Mouse (Mus musculus): ENCODE measurements around the gene Slc45a2. TPM values are rescaled to one million over a fixed set of nuclear protein-coding genes. Genes with fewer than 3 reads are reported as not detected.

Slc45a2 gene
- polyA plus RNA-seq, 1 experiment from 2014 or later, result 0.04 TPM

DNA sequence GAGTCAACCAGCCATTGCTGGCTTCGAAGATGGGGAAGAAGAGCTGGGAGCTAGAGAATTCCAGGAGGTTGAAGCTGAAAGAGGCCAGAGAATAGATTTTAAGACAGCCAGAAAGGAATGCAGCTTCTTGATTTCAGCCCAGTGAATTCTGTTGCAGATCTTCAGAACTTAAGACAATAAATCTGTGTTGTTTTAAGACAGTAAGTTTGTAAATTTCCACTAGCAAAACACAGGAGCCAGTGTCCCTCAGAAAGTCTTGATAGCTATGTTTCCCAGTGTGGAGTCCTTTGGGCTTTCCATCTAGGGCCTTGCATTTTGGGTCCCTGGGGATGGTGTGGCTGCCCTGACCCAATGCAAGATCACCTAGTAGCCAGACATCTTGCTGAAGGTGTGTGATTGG is 62.4 kb downstream of the Slc45a2 start:
- Histone ChIP-seq H3K9ac (ENCODE audit: low read depth, low read length) (no peak overlapping the region), H3K4me1 (replicated peaks; ENCODE audit: insufficient read depth, low read length) (peaks cover 17% of the 10 kb centered on the region; the same call in 1 of the 2 replicates), H3K4me3 (replicated peaks; ENCODE audit: low read depth, low read length) (no peak overlapping the region), H3K4me2 (ENCODE audit: low read length) (no peak overlapping the region), H3K27ac (0 out of 2 replicates have a peak overlapping the region, but pooled peaks have one; percentile 25), H3K27me3 (ENCODE audit: insufficient read depth, low read length) (no peaks in the 10 kb centered on the region), H3K36me3 (ENCODE audit: insufficient read depth, low read length) (no peaks in the 10 kb centered on the region), H3K9me3 (replicated peaks; ENCODE audit: low read length) (no peaks in the 10 kb centered on the region)
- peak; percentile 53 for DNase-seq (ENCODE audit: low spot score)
- 69% methylated on average over 1 of the region's 1 CpGs for WGBS
- no peak for ATAC-seq (replicated peaks; ENCODE audit: low FRiP score, low read depth)
- no peak for TF ChIP-seq CTCF (IDR thresholded peaks at IDR 0.05; ENCODE audit: low read depth)

- 13% methylated on average over 2 of the region's 2 CpGs for WGBS
- no peak overlapping the region for H3K9ac ChIP-seq (ENCODE audit: low read depth, low read length)
Observed at GRCm38 (mm10) chr15:11064160-11064557, 63.6 kb downstream of the Slc45a2 start.

DNA sequence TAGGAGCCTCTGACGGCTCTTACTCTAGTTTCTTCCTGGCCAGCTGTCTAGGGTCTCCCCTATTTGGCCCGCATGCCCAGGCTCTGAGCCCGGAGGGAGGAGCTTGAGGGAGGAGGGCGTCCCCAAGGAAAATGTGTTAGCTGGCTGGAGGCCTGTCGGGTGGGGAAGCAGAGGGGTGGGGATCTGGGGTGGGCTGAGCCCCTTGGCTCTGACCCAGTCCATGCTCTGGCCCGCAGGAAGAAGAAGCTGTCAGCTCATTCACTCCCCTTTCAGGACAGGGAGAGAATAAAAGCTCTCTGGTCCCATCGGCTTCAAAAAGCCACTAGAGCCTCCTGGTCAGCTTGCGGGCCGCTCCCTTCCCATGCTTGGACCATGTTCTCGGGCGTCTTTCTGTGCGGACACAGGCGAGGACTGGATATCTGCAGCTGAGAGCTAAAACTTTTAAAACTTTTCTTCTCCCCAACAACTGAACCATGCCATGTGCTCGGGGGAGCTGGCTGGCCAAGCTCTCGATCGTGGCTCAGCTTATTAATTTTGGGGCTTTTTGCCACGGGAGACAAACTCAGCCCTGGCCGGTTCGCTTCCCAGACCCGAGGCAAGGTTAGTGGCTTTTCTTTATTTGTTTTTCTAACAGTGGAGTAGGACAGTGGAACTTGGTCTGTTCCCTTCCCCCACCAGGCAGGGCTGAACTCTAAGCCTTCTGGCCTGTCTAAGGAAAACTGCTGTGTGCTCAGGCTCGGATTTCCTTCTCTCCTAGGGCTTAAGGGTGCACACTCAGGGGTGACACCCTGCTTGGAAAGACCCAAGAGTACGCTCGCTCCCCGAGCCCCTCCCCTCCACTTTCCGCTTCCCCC is 64.3 kb downstream of the Slc45a2 start, which contains the start of gene Adamts12:
Gene Adamts12 (plus strand): TSS at position 233 of the 854 bp plus-strand sequence.
- DNase-seq (ENCODE audit: low spot score), result peak; percentile 92
- Histone ChIP-seq H3K4me2 (ENCODE audit: low read length) (peak within 1 kb of the TSS; percentile 75), H3K27me3 (ENCODE audit: insufficient read depth, low read length) (no peaks in the 10 kb centered on the region), H3K4me1 (replicated peaks; ENCODE audit: insufficient read depth, low read length) (peaks cover 17% of the 10 kb centered on the region; the same call in 1 of the 2 replicates), H3K36me3 (ENCODE audit: insufficient read depth, low read length) (no peaks in the 10 kb centered on the region), H3K4me3 (replicated peaks; ENCODE audit: low read depth, low read length) (peak within 1 kb of the TSS; percentile 44), H3K9ac (ENCODE audit: low read depth, low read length) (peak within 1 kb of the TSS; percentile 61), H3K27ac (peak within 1 kb of the TSS; percentile 92), H3K9me3 (replicated peaks; ENCODE audit: low read length) (no peaks in the 10 kb centered on the region)
- 2% methylated on average over 25 of the region's 25 CpGs for WGBS
- peak; percentile 83 for ATAC-seq (replicated peaks; ENCODE audit: low FRiP score, low read depth)
- no peak for TF ChIP-seq CTCF (IDR thresholded peaks at IDR 0.05; ENCODE audit: low read depth)

More at GRCm38 (mm10) chr15:11064160-11064557, 63.6 kb downstream of the Slc45a2 start:
- Histone ChIP-seq H3K9me3 (replicated peaks; ENCODE audit: low read length) (no peaks in the 10 kb centered on the region), H3K27ac (peak overlapping the region; percentile 92), H3K4me3 (replicated peaks; ENCODE audit: low read depth, low read length) (no peak overlapping the region; the same call in 1 of the 2 replicates), H3K4me2 (ENCODE audit: low read length) (peak overlapping the region; percentile 75), H3K36me3 (ENCODE audit: insufficient read depth, low read length) (no peaks in the 10 kb centered on the region), H3K4me1 (replicated peaks; ENCODE audit: insufficient read depth, low read length) (peaks cover 17% of the 10 kb centered on the region; the same call in 1 of the 2 replicates), H3K27me3 (ENCODE audit: insufficient read depth, low read length) (no peaks in the 10 kb centered on the region)
- ATAC-seq (replicated peaks; ENCODE audit: low FRiP score, low read depth) (no peak; the same call in 1 of the 2 replicates), DNase-seq (ENCODE audit: low spot score) (peak; percentile 74)
- no peak for TF ChIP-seq CTCF (IDR thresholded peaks at IDR 0.05; ENCODE audit: low read depth)

- ATAC-seq (replicated peaks; ENCODE audit: low FRiP score, low read depth), result no peak
- Histone ChIP-seq H3K27me3 (ENCODE audit: insufficient read depth, low read length) (no peaks in the 10 kb centered on the region), H3K4me3 (replicated peaks; ENCODE audit: low read depth, low read length) (peak overlapping the region; percentile 44), H3K27ac (peak overlapping the region; percentile 92), H3K4me2 (ENCODE audit: low read length) (peak overlapping the region; percentile 75), H3K4me1 (replicated peaks; ENCODE audit: insufficient read depth, low read length) (peaks cover 17% of the 10 kb centered on the region; the same call in 1 of the 2 replicates), H3K9ac (ENCODE audit: low read depth, low read length) (peak overlapping the region; percentile 61), H3K9me3 (replicated peaks; ENCODE audit: low read length) (no peaks in the 10 kb centered on the region), H3K36me3 (ENCODE audit: insufficient read depth, low read length) (no peaks in the 10 kb centered on the region)
- WGBS, result 8% methylated on average over 9 of the region's 9 CpGs
- TF ChIP-seq CTCF (IDR thresholded peaks at IDR 0.05; ENCODE audit: low read depth), result no peak
- DNase-seq (ENCODE audit: low spot score), result peak; percentile 39
Observed at GRCm38 (mm10) chr15:11065528-11066171, 65.1 kb downstream of the Slc45a2 start.

DNA sequence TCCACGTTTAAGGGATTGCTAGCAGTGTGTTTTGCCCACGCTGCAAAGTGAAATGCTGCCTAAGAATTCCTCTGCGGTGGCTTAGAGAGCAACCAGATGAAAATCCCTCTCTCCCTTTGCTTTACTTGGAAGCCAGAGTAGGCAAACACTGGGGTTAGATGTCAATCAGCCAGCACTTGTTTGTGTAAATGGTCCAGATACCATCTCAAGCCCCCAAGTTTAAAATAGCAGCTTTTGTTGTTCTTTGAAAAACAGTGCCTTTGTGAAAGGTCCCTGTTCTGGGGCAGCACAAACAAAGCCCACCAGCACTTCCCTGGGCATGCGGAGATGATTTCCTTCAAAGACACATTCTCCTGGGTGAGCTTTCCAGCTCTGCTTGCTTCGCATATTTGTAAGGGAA is 65.8 kb downstream of the Slc45a2 start:
- no peaks in the 10 kb centered on the region for H3K27me3 ChIP-seq (ENCODE audit: insufficient read depth, low read length)
- 16% methylated on average over 5 of the region's 5 CpGs for WGBS
- H3K4me2 ChIP-seq (ENCODE audit: low read length), result peak overlapping the region; percentile 75
- peaks cover 17% of the 10 kb centered on the region; the same call in 1 of the 2 replicates for H3K4me1 ChIP-seq (replicated peaks; ENCODE audit: insufficient read depth, low read length)
- no peak for TF ChIP-seq CTCF (IDR thresholded peaks at IDR 0.05; ENCODE audit: low read depth)
- no peaks in the 10 kb centered on the region for H3K9me3 ChIP-seq (replicated peaks; ENCODE audit: low read length)
- no peak for ATAC-seq (replicated peaks; ENCODE audit: low FRiP score, low read depth)
- peak; percentile 43 for DNase-seq (ENCODE audit: low spot score)
- no peak overlapping the region for H3K9ac ChIP-seq (ENCODE audit: low read depth, low read length)
- peak overlapping the region; percentile 44 for H3K4me3 ChIP-seq (replicated peaks; ENCODE audit: low read depth, low read length)
- H3K27ac ChIP-seq, result 0 out of 2 replicates have a peak overlapping the region, but pooled peaks have one; percentile 92
- no peaks in the 10 kb centered on the region for H3K36me3 ChIP-seq (ENCODE audit: insufficient read depth, low read length)

DNA sequence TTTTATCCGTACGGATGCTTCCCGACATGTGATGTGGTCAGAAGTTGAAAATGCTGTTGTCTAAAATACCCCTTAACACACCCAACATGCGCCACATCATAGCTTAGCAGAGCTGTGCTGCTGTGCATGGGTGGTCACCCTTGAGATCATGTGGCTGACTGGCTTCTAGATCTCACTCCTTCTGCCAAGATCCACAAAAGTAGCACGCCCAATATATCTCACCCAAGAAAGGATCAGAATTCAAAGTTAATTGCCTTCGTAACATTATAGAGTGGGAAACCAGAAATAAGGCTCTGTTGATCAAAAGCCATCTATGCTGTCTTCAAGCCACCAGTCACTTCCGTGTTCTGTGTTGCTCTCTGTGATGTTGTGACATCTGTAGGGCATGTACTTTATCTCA is 67.4 kb downstream of the Slc45a2 start:
- DNase-seq (ENCODE audit: low spot score), result peak; percentile 58
- Histone ChIP-seq H3K4me3 (replicated peaks; ENCODE audit: low read depth, low read length) (no peak overlapping the region), H3K27me3 (ENCODE audit: insufficient read depth, low read length) (no peaks in the 10 kb centered on the region), H3K36me3 (ENCODE audit: insufficient read depth, low read length) (no peaks in the 10 kb centered on the region), H3K4me2 (ENCODE audit: low read length) (no peak overlapping the region), H3K9me3 (replicated peaks; ENCODE audit: low read length) (no peaks in the 10 kb centered on the region), H3K9ac (ENCODE audit: low read depth, low read length) (no peak overlapping the region), H3K4me1 (replicated peaks; ENCODE audit: insufficient read depth, low read length) (peaks cover 17% of the 10 kb centered on the region; the same call in 1 of the 2 replicates), H3K27ac (no peak overlapping the region)
- 51% methylated on average over 7 of the region's 7 CpGs for whole genome bisulfite sequencing
- no peak for ATAC-seq (replicated peaks; ENCODE audit: low FRiP score, low read depth)
- TF ChIP-seq CTCF (IDR thresholded peaks at IDR 0.05; ENCODE audit: low read depth), result no peak
